Mouse (Mus musculus) CH12.LX (cell line): ENCODE measurements around the gene Creb5. TPM values are rescaled to one million over a fixed set of nuclear protein-coding genes. Genes with fewer than 3 reads are reported as not detected.

Experiments
- DNase-seq: peaks from one replicate; pipeline ENCODE4 v3.0.0-alpha.2; 2013; ENCODE audit errors: extremely low read depth
- H3K27ac ChIP-seq: 2 replicates; pipeline ENCODE4 v1.5.1; 2012; ENCODE audit warnings: low read depth, mild to moderate bottlenecking, control low read depth, moderate library complexity; ENCODE audit not compliant: insufficient read depth
- H3K27me3 ChIP-seq: replicated peaks from 2 replicates; pipeline ENCODE3; 2012; ENCODE audit warnings: inconsistent platforms
- H3K36me3 ChIP-seq, 2 experiments: replicated peaks in 1 of 2; 2 replicates each; pipeline versions ENCODE3 to v1.6.1; 2012; ENCODE audit warnings: inconsistent platforms in 1 of 2, low read length in 1 of 2, mild to moderate bottlenecking in 1 of 2, mixed read lengths in 1 of 2, moderate library complexity in 1 of 2; ENCODE audit not compliant: control insufficient read depth in 1 of 2, insufficient read depth in 1 of 2
- H3K4me1 ChIP-seq, 2 experiments: 2 replicates each; pipeline ENCODE4 v1.6.1; 2012; ENCODE audit warnings: inconsistent platforms in 1 of 2, moderate library complexity in 1 of 2; ENCODE audit not compliant: insufficient read depth in 2 of 2, control insufficient read depth in 1 of 2
- H3K4me2 ChIP-seq: 2 replicates; pipeline ENCODE4 v1.6.1; 2012; ENCODE audit warnings: low read depth, mild to moderate bottlenecking, control low read depth; ENCODE audit not compliant: poor library complexity, insufficient read depth, severe bottlenecking
- H3K4me3 ChIP-seq, 3 experiments: fragments of 150-350 bp in 1 of 3; sonication (generic) in 1 of 3; replicated peaks in 1 of 3; 2 replicates each; pipeline versions ENCODE3 to v1.5.1; 2011 to 2012; ENCODE audit warnings: low read depth in 2 of 3, low read length in 2 of 3, mild to moderate bottlenecking in 2 of 3, moderate library complexity in 2 of 3, control low read depth in 1 of 3, improper control_type of control experiment in 1 of 3, inconsistent platforms in 1 of 3, mixed read lengths in 1 of 3; ENCODE audit not compliant: poor library complexity in 1 of 3
- H3K79me2 ChIP-seq: replicated peaks from 2 replicates; pipeline ENCODE4 v1.6.1; 2012; ENCODE audit warnings: mild to moderate bottlenecking, moderate library complexity; ENCODE audit not compliant: control insufficient read depth, poor library complexity, insufficient read depth, severe bottlenecking; ENCODE audit errors: extremely low read depth
- H3K9ac ChIP-seq: 2 replicates; pipeline ENCODE4 v1.6.1; 2012; ENCODE audit warnings: low read depth, mild to moderate bottlenecking, control low read depth, moderate library complexity; ENCODE audit not compliant: insufficient read depth
- H3K9me3 ChIP-seq: replicated peaks from 2 replicates; pipeline ENCODE3; 2012; ENCODE audit warnings: low read length, inconsistent platforms, mixed read lengths
- BHLHE40 ChIP-seq: IDR thresholded peaks from 2 replicates; pipeline ENCODE4 v1.6.1; 2011; ENCODE audit warnings: mild to moderate bottlenecking, low read depth, low read length, improper control_type of control experiment
- CTCF ChIP-seq, 2 experiments: IDR thresholded peaks in 1 of 2; conservative IDR thresholded peaks in 1 of 2; 2 replicates each; pipeline ENCODE4 v1.5.1; 2011 to 2012; ENCODE audit warnings: low read depth in 2 of 2, low read length in 2 of 2, improper control_type of control experiment in 1 of 2, inconsistent platforms in 1 of 2, mild to moderate bottlenecking in 1 of 2, moderate library complexity in 1 of 2
- E2F4 ChIP-seq: IDR thresholded peaks from 2 replicates; pipeline ENCODE4 v1.6.1; 2011; ENCODE audit warnings: low read depth, low read length, improper control_type of control experiment; ENCODE audit not compliant: insufficient replicate concordance
- ELF1 ChIP-seq: IDR thresholded peaks from 2 replicates; pipeline ENCODE4 v1.6.1; 2014; ENCODE audit warnings: low read depth, mild to moderate bottlenecking, inconsistent platforms, low read length, improper control_type of control experiment
- EP300 ChIP-seq: IDR thresholded peaks from 2 replicates; pipeline ENCODE4 v1.6.1; 2011; ENCODE audit warnings: low read length, improper control_type of control experiment
- ETS1 ChIP-seq: conservative IDR thresholded peaks from 2 replicates; pipeline ENCODE4 v1.6.1; 2012; ENCODE audit warnings: low read depth, mild to moderate bottlenecking, inconsistent platforms, low read length, improper control_type of control experiment, moderate library complexity
- IRF4 ChIP-seq: IDR thresholded peaks from 2 replicates; pipeline ENCODE4 v1.6.1; 2014; ENCODE audit warnings: low read depth, mild to moderate bottlenecking, inconsistent platforms, low read length, improper control_type of control experiment
- JUND ChIP-seq: conservative IDR thresholded peaks from 2 replicates; pipeline ENCODE4 v1.6.1; 2011; ENCODE audit warnings: low read depth, low read length, improper control_type of control experiment
- MAX ChIP-seq: IDR thresholded peaks from 2 replicates; pipeline ENCODE4 v1.6.1; 2011; ENCODE audit warnings: low read length, improper control_type of control experiment
- MAZ ChIP-seq: IDR thresholded peaks from 2 replicates; pipeline ENCODE4 v1.6.1; 2012; ENCODE audit warnings: low read depth, mild to moderate bottlenecking, inconsistent platforms, low read length, improper control_type of control experiment, moderate library complexity
- MEF2A ChIP-seq: IDR thresholded peaks from 2 replicates; pipeline ENCODE4 v1.6.1; 2014; ENCODE audit warnings: low read depth, mild to moderate bottlenecking, inconsistent platforms, low read length, improper control_type of control experiment, borderline replicate concordance
- NELFE ChIP-seq: IDR thresholded peaks from 2 replicates; pipeline ENCODE4 v1.6.1; 2011; ENCODE audit warnings: low read depth, low read length, improper control_type of control experiment
- NRF1 ChIP-seq: IDR thresholded peaks from 2 replicates; pipeline ENCODE4 v1.6.1; 2014; ENCODE audit warnings: low read depth, mild to moderate bottlenecking, inconsistent platforms, low read length, improper control_type of control experiment, moderate library complexity
- POLR2A ChIP-seq: IDR thresholded peaks from 2 replicates; pipeline ENCODE4 v1.6.1; 2011; ENCODE audit warnings: low read depth, mild to moderate bottlenecking, improper control_type of control experiment, low read length
- POLR2AphosphoS2 ChIP-seq: IDR thresholded peaks from 2 replicates; pipeline ENCODE4 v1.6.1; 2011; ENCODE audit warnings: low read depth, low read length, improper control_type of control experiment
- RAD21 ChIP-seq: IDR thresholded peaks from 2 replicates; pipeline ENCODE4 v1.6.1; 2011; ENCODE audit warnings: low read depth, mild to moderate bottlenecking, low read length, improper control_type of control experiment, moderate library complexity
- RCOR1 ChIP-seq: conservative IDR thresholded peaks from 2 replicates; pipeline ENCODE4 v1.6.1; 2012; ENCODE audit warnings: low read depth, mild to moderate bottlenecking, inconsistent platforms, low read length, improper control_type of control experiment
- SIN3A ChIP-seq: IDR thresholded peaks from 2 replicates; pipeline ENCODE4 v1.6.1; 2012; ENCODE audit warnings: low read length, improper control_type of control experiment, inconsistent platforms
- SMC3 ChIP-seq: IDR thresholded peaks from 2 replicates; pipeline ENCODE4 v1.6.1; 2011; ENCODE audit warnings: low read depth, low read length, improper control_type of control experiment
- TCF12 ChIP-seq: IDR thresholded peaks from 2 replicates; pipeline ENCODE4 v1.6.1; 2014; ENCODE audit warnings: low read depth, mild to moderate bottlenecking, inconsistent platforms, low read length, improper control_type of control experiment
- UBTF ChIP-seq: IDR thresholded peaks from 2 replicates; pipeline ENCODE4 v1.6.1; 2012; ENCODE audit warnings: low read depth, mild to moderate bottlenecking, inconsistent platforms, low read length, improper control_type of control experiment, moderate library complexity
- USF1 ChIP-seq: IDR thresholded peaks from 2 replicates; pipeline ENCODE4 v1.6.1; 2014; ENCODE audit warnings: low read depth, mild to moderate bottlenecking, inconsistent platforms, low read length, improper control_type of control experiment
- USF2 ChIP-seq: conservative IDR thresholded peaks from 2 replicates; pipeline ENCODE4 v1.6.1; 2011; ENCODE audit warnings: low read depth, low read length, improper control_type of control experiment
- ZNF384 ChIP-seq: IDR thresholded peaks from 2 replicates; pipeline ENCODE4 v1.6.1; 2012; ENCODE audit warnings: low read depth, low read length, improper control_type of control experiment, inconsistent platforms
- dilution Hi-C: fragments of 300-500 bp; cut with MboI; formaldehyde crosslinking; loops from 2 replicates; pipeline ENCODE4 v1.14.3; 2020; ENCODE audit warnings: low sequenced_read_pairs; ENCODE audit not compliant: extremely low pct_unique_long_range_greater_than_20kb, extremely low pct_ligation_motif_present
- in situ Hi-C: fragments of 300-500 bp; cut with MboI; formaldehyde crosslinking; loops from 3 replicates; pipeline ENCODE4 v1.14.3; 2019; ENCODE audit warnings: low sequenced_read_pairs, low pct_ligation_motif_present, low pct_unique_long_range_greater_than_20kb, mixed read lengths
- polyA plus RNA-seq: library from polyadenylated mRNA; unstranded; fragments of >175 nt; gene quantifications from 2 replicates; pipeline ENCODE4 v1.2.1, GENCODE M21; 2012; ENCODE audit warnings: low read depth; ENCODE audit not compliant: insufficient read length
- total RNA-seq, 2 experiments: library from RNA; depleted of rRNA; stranded (reverse); fragments of 300-350 nt in 1 of 2; fragments of >200 nt in 1 of 2; gene quantifications; 2 replicates each; pipeline ENCODE4 v1.2.3; 2012 to 2014

The Creb5 gene
- total and polyA plus RNA-seq, 3 experiments = 0.68 to 2.1 (median 0.86) TPM

- H3K9ac ChIP-seq = no peak overlapping the region
- in situ Hi-C loops = no loop called here
- no peaks in the 10 kb centered on the region for H3K79me2 ChIP-seq
- H3K36me3 ChIP-seq = no peaks in the 10 kb centered on the region
- peak; percentile 53 for DNase-seq
- H3K27me3 ChIP-seq = no peaks in the 10 kb centered on the region
- H3K9me3 ChIP-seq = peaks cover 5% of the 10 kb centered on the region
- no peak overlapping the region for H3K4me2 ChIP-seq
- TF ChIP-seq SIN3A (no peak), POLR2A (no peak), NELFE (no peak), TCF12 (no peak), CTCF (conservative IDR thresholded peaks at IDR 0.05 in 1 of 2, IDR thresholded peaks at IDR 0.05 in 1 of 2; ENCODE audit: low read depth in 2 of 2, low read length in 2 of 2) (peak; percentile 31 to 68; a peak in 3 of 4 replicates), IRF4 (no peak), POLR2AphosphoS2 (no peak), MEF2A (no peak), ZNF384 (no peak), RAD21 (peak; percentile 65), UBTF (no peak), ELF1 (no peak), BHLHE40 (no peak), E2F4 (no peak), SMC3 (peak; percentile 61), ETS1 (no peak), USF1 (no peak), JUND (no peak), RCOR1 (no peak), USF2 (no peak), NRF1 (no peak), MAX (no peak)
- peaks cover 4 to 36% of the 10 kb centered on the region in 2 experiments; a peak in 3 of 4 replicates for H3K4me1 ChIP-seq
- dilution Hi-C loops = no loop called here
- H3K4me3 ChIP-seq = no peak overlapping the region
- no peak overlapping the region for H3K27ac ChIP-seq
These were observed 203.8 kb downstream of the Creb5 start for GRCm38 (mm10) chr6:53490917-53491316.

GRCm38 (mm10) chr6:53491331-53491730 is 204.3 kb downstream of the Creb5 start:
- Histone ChIP-seq H3K27ac (no peak overlapping the region), H3K9me3 (peaks cover 5% of the 10 kb centered on the region), H3K36me3 (no peaks in the 10 kb centered on the region), H3K4me2 (no peak overlapping the region), H3K9ac (no peak overlapping the region), H3K79me2 (no peaks in the 10 kb centered on the region), H3K4me1 (peaks cover 8 to 40% of the 10 kb centered on the region in 2 experiments; a peak in 3 of 4 replicates), H3K4me3 (no peak overlapping the region), H3K27me3 (no peaks in the 10 kb centered on the region)
- DNase-seq = peak; percentile 45
- dilution Hi-C loops = no loop called here
- peak; percentile 89; the same call in 1 of the 2 replicates for TF ChIP-seq MEF2A
- TF ChIP-seq MAZ = no peak
- TF ChIP-seq BHLHE40 = peak; percentile 67
- TF ChIP-seq EP300 = peak; percentile 63
- TF ChIP-seq ELF1 = peak; percentile 27; the same call in 1 of the 2 replicates
- TF ChIP-seq E2F4 = no peak
- TF ChIP-seq POLR2AphosphoS2 = no peak
- peak; percentile 97 for TF ChIP-seq ETS1
- TF ChIP-seq MAX = 0 out of 2 replicates have a peak, but pooled peaks have one; percentile 8
- in situ Hi-C loops = no loop called here
